Mouse (Mus musculus) midbrain, embryonic 14.5 days (tissue): ENCODE measurements at regions not wholly inside any gene's neighbourhood (a gene's known extent, or its start where the extent isn't known, plus 50 kb on each side); places are given as distances from the start of the nearest gene placed in this dataset.

Experiments
- ATAC-seq: fragments of 200-750 bp; cut with Nextera tagmentation; 2 replicates; pipeline ENCODE4 v1.8.0; 2017; ENCODE audit warnings: moderate number of reproducible peaks, moderate library complexity; ENCODE audit not compliant: low FRiP score, low TSS enrichment
- DNase-seq: peaks from one replicate; pipeline ENCODE4 v3.0.0-alpha.2; 2015
- H3K27ac ChIP-seq: fragments of 300-500 bp; sonication (generic); replicated peaks from 2 replicates; pipeline ENCODE4 v1.5.1; 2014; ENCODE audit warnings: mild to moderate bottlenecking, low read depth, low read length, moderate library complexity
- H3K27me3 ChIP-seq: fragments of 300-500 bp; sonication (generic); 2 replicates; pipeline ENCODE4 v1.6.1; 2014; ENCODE audit warnings: low read length, control low read depth, mixed read lengths; ENCODE audit not compliant: control insufficient read depth, insufficient read depth
- H3K36me3 ChIP-seq: fragments of 300-500 bp; sonication (generic); 2 replicates; pipeline ENCODE4 v1.6.1; 2014; ENCODE audit warnings: low read length, control low read depth; ENCODE audit not compliant: control insufficient read depth, insufficient read depth
- H3K4me1 ChIP-seq: fragments of 300-500 bp; sonication (generic); 2 replicates; pipeline ENCODE4 v1.6.1; 2014; ENCODE audit warnings: mild to moderate bottlenecking, antibody characterized with exemption, low read length, control low read depth; ENCODE audit not compliant: control insufficient read depth, insufficient read depth
- H3K4me2 ChIP-seq: fragments of 300-500 bp; sonication (generic); 2 replicates; pipeline ENCODE4 v1.6.1; 2014; ENCODE audit warnings: mild to moderate bottlenecking, low read length, moderate library complexity
- H3K4me3 ChIP-seq: fragments of 300-500 bp; sonication (generic); replicated peaks from 2 replicates; pipeline ENCODE4 v1.5.1; 2014; ENCODE audit warnings: low read depth, low read length
- H3K9ac ChIP-seq: fragments of 300-500 bp; sonication (generic); replicated peaks from 2 replicates; pipeline ENCODE4 v1.6.1; 2014; ENCODE audit warnings: mild to moderate bottlenecking, low read length, moderate library complexity
- H3K9me3 ChIP-seq: fragments of 300-500 bp; sonication (generic); 2 replicates; pipeline ENCODE4 v1.6.1; 2016; ENCODE audit warnings: low read length, control low read depth, mixed read lengths; ENCODE audit not compliant: control insufficient read depth
- WGBS: fragments of 180-500 bp; shearing (Covaris S2); extraction: QIAGEN DNeasy Blood & Tissue Kit; methylation state at CpG from one replicate; pipeline ENCODE4 v1.1.7; 2014; 5-methylcytosine and 5-hydroxymethylcytosine counted together

DNA sequence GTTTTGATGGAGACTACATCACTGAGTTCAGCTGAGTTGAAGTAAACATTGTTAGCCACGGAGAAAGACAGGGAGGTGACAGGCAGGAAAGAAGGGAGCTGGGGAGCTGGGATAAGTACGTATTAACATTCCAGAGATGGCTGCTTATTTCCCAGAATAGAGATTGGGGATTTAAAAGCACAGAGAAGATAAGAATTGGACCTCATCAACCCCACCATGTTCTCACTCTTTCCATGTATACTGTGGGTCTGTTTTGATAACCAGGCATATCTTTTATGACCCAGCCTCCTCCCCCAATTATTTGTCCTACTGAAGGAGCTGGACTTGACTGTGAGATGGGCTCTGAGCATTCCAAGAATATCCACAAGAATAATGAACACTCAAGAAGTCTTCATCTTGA, 61.4 kb upstream of the Cd28 start:
- Histone ChIP-seq H3K9me3 (no peaks in the 10 kb centered on the region), H3K4me3 (no peak overlapping the region), H3K27me3 (no peaks in the 10 kb centered on the region), H3K4me2 (no peak overlapping the region), H3K36me3 (no peaks in the 10 kb centered on the region), H3K9ac (no peak overlapping the region), H3K4me1 (no peaks in the 10 kb centered on the region), H3K27ac (no peak overlapping the region)
- ATAC-seq (no peak), DNase-seq (no peak)
- 63% methylated on average over 2 of the region's 2 CpGs for WGBS

DNA sequence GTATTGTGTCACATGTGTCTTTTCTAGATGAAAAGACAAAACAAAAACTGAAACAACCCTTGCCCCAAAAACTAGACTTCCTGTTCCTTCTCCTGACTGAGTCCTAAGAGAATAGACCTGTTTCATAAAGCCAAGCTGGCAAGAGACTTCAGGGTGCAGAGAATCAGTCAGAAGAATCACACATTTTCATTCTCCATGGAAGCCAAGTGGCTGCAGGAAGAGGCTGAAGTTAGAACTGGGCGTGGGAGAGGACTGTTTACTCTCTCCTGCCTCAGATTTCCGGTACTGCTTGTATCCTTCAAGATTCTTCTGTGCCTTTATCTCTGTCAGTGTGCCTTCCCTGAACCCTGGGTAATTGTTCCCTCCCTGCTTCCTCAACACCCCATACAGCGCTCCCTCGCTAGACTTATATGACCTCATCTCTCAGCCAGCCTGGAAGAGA, 64.0 kb upstream of the Cd28 start:
- no peak overlapping the region for H3K9ac ChIP-seq
- no peak for ATAC-seq
- H3K9me3 ChIP-seq = no peaks in the 10 kb centered on the region
- H3K27me3 ChIP-seq = no peaks in the 10 kb centered on the region
- no peaks in the 10 kb centered on the region for H3K36me3 ChIP-seq
- peaks cover 9% of the 10 kb centered on the region; the same call in 1 of the 2 replicates for H3K4me1 ChIP-seq
- H3K27ac ChIP-seq = no peak overlapping the region
- H3K4me3 ChIP-seq = no peak overlapping the region
- DNase-seq = no peak
- no peak overlapping the region for H3K4me2 ChIP-seq
- WGBS = 84% methylated on average over 4 of the region's 4 CpGs

DNA sequence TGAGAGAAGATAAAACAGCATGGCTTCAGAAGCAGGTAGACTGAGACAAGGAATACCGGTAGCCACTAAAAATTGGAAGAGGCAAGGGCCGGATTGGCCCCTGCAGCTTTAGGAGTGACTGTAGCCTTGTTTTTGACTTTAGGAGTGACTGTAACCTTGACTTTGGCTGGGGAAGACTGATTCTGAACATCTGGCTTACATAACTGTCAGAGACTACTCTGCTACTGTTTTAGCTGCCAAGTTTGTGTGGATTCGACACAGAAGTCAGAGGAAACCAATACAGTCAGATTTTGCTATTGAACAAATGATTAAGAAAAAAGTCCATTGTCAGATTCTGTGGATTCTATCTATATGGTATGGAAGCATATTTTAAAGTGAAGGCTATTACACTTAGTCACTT, 66.4 kb upstream of the Cd28 start:
- no peak overlapping the region for H3K9ac ChIP-seq
- WGBS = 89% methylated on average over 3 of the region's 3 CpGs
- no peaks in the 10 kb centered on the region for H3K27me3 ChIP-seq
- H3K9me3 ChIP-seq = no peaks in the 10 kb centered on the region
- no peaks in the 10 kb centered on the region for H3K36me3 ChIP-seq
- DNase-seq (no peak), ATAC-seq (no peak)
- peaks cover 9% of the 10 kb centered on the region; the same call in 1 of the 2 replicates for H3K4me1 ChIP-seq
- no peak overlapping the region for H3K4me3 ChIP-seq
- no peak overlapping the region for H3K27ac ChIP-seq
- H3K4me2 ChIP-seq = no peak overlapping the region

- H3K9ac ChIP-seq = no peak overlapping the region
- 52% methylated on average over 8 of the region's 8 CpGs for WGBS
- H3K4me2 ChIP-seq = no peak overlapping the region
- no peak overlapping the region for H3K27ac ChIP-seq
- no peaks in the 10 kb centered on the region for H3K36me3 ChIP-seq
- DNase-seq (peak; percentile 21), ATAC-seq (no peak)
- H3K27me3 ChIP-seq = no peaks in the 10 kb centered on the region
- no peaks in the 10 kb centered on the region for H3K9me3 ChIP-seq
- H3K4me1 ChIP-seq = peaks cover 9% of the 10 kb centered on the region; the same call in 1 of the 2 replicates
- H3K4me3 ChIP-seq = no peak overlapping the region
Observed at GRCm38 (mm10) chr1:60649303-60649850, 67.2 kb upstream of the Cd28 start.

GRCm38 (mm10) chr1:60646828-60647227, 69.8 kb upstream of the Cd28 start:
- Histone ChIP-seq H3K9ac (no peak overlapping the region), H3K4me1 (peaks cover 9% of the 10 kb centered on the region; the same call in 1 of the 2 replicates), H3K36me3 (no peaks in the 10 kb centered on the region), H3K27ac (no peak overlapping the region), H3K27me3 (no peaks in the 10 kb centered on the region), H3K4me2 (no peak overlapping the region), H3K9me3 (no peaks in the 10 kb centered on the region), H3K4me3 (no peak overlapping the region)
- ATAC-seq (no peak), DNase-seq (no peak)
- WGBS = 62% methylated on average over 5 of the region's 5 CpGs

DNA sequence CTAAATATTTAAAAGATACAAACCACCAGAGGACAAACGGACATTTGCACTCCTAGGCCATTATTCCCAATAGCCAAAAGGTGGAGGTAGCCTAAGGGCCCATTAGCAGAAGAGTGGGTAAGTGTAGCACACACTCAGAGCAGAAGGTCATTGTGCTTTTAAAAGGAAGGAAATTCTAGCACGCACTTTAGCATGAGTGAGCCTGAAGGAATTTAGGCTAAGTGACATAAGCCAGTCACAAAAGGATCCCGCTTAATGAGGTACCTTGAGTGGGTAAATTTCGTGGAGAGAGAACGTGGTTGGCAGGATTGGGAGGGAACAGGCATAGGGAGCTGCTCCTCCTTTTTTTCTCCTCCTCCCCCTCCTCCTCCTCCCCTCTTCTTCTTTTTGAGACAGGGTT, 70.4 kb upstream of the Cd28 start:
- ATAC-seq = no peak
- Histone ChIP-seq H3K9me3 (no peaks in the 10 kb centered on the region), H3K4me1 (peaks cover 9% of the 10 kb centered on the region; the same call in 1 of the 2 replicates)

GRCm38 (mm10) chr1:60645176-60645575, 71.4 kb upstream of the Cd28 start:
- ATAC-seq (no peak), DNase-seq (no peak)
- Histone ChIP-seq H3K36me3 (no peaks in the 10 kb centered on the region), H3K27me3 (no peaks in the 10 kb centered on the region), H3K4me3 (no peak overlapping the region), H3K9ac (no peak overlapping the region), H3K4me1 (peaks cover 9% of the 10 kb centered on the region; the same call in 1 of the 2 replicates), H3K9me3 (no peaks in the 10 kb centered on the region), H3K27ac (no peak overlapping the region), H3K4me2 (no peak overlapping the region)
- WGBS = 27% methylated on average over 1 of the region's 1 CpGs

More for the DNA sequence above, 70.4 kb upstream of the Cd28 start:
- DNase-seq = no peak
- Histone ChIP-seq H3K4me2 (no peak overlapping the region), H3K36me3 (no peaks in the 10 kb centered on the region), H3K4me3 (no peak overlapping the region), H3K27me3 (no peaks in the 10 kb centered on the region), H3K9ac (no peak overlapping the region), H3K27ac (no peak overlapping the region)
- WGBS = 61% methylated on average over 5 of the region's 5 CpGs

DNA sequence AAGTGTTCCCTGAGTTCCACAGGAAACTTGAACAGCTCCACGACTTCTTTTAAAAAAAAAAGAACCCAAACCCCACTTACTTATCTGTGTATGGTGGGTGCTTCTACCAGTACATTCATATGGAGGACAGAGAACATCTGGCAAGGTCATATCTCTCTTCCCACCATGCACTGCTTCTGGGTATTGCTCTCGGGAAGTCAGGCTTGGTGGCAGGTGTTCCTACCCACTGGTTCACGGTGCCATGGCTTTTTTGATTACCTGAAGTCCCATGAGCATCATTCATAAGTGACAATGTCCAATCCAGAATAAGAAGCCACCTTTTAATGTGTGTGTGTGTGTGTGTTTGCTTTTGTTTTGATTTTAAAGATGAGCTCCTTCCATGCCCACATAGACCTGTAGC, 73.8 kb upstream of the Cd28 start:
- no peak overlapping the region for H3K27ac ChIP-seq
- H3K9ac ChIP-seq = no peak overlapping the region
- H3K36me3 ChIP-seq = no peaks in the 10 kb centered on the region
- WGBS = 75% methylated on average over 3 of the region's 3 CpGs
- no peak overlapping the region for H3K4me3 ChIP-seq
- no peak for DNase-seq
- no peak for ATAC-seq
- H3K9me3 ChIP-seq = no peaks in the 10 kb centered on the region
- no peak overlapping the region for H3K4me2 ChIP-seq
- H3K4me1 ChIP-seq = no peaks in the 10 kb centered on the region
- H3K27me3 ChIP-seq = no peaks in the 10 kb centered on the region

DNA sequence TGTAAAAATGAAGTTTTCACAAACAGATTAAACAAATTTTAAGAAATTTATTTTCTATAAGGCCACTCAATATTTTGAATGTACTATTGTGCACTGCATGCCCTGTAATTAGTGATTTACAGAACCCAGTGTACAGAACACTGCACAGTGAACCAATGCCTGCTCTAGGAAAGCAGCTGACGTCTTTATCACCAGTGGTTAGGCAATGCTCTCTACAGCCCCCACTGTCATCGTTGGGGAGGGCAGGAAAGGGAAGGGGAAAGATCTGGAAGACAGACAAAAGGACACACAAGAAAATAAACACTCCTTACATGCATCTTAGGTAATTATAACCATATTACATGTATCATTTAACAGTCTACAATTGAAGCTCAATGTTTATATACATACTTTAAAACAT, 74.4 kb upstream of the Cd28 start:
- H3K4me3 ChIP-seq = no peak overlapping the region
- H3K9ac ChIP-seq = no peak overlapping the region
- no peak overlapping the region for H3K27ac ChIP-seq
- no peak overlapping the region for H3K4me2 ChIP-seq
- H3K9me3 ChIP-seq = no peaks in the 10 kb centered on the region
- DNase-seq (no peak), ATAC-seq (no peak)
- 55% methylated on average over 2 of the region's 2 CpGs for WGBS
- H3K27me3 ChIP-seq = no peaks in the 10 kb centered on the region
- no peaks in the 10 kb centered on the region for H3K4me1 ChIP-seq
- H3K36me3 ChIP-seq = no peaks in the 10 kb centered on the region
